Mouse (Mus musculus): ENCODE data around the gene Gm4981.

DNA sequence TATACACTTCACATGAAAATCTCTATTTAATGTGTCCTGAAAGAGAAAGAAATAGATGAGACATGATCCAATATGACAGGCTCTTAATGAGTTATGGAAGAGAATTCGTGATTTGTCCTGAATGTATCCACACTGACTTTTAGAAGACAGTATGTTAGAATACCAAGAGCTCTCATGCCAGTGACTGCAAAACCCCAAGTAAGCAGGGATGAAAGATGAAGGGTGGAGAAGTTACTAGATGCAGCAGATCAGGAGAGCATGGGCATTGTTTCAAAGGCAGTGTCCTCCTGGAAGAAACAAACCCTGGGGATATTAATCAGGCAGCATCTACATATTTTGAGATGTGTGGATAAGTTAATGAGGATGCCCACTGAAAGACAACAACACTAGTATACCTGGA lies 26.0 kb downstream of the Gm4981 start:
- TF ChIP-seq CTCF (IDR thresholded peaks at IDR 0.05; ENCODE audit: low read depth, low read length), result no peak
- TF ChIP-seq POLR2A (IDR thresholded peaks at IDR 0.05; ENCODE audit: extremely low read depth, insufficient read depth, low read length), result no peak
